In genomic region chr7:27228865-27229264, GRCm38 (mm10) we compare ENCODE assay signal across 1 mouse cellular context.
A peak's percentile ranks its signal among the peaks of the same experiment; 100 is the strongest.
TF ChIP-seq lines count a peak whose summit lies in the region.

No protein-coding gene starts in this region.

TF ChIP-seq in MEL, 35 proteins besides CTCF, POLR2A, EP300 and RAD21 (continued from another document):
- TF ChIP-seq MXI1 (IDR thresholded peaks at IDR 0.05; ENCODE audit: low read depth, low read length) (no peak), TBP (IDR thresholded peaks at IDR 0.05; ENCODE audit: low read depth, low read length) (peak; percentile 93)
TF ChIP-seq in MEL: peak in this region for 3.
